Mouse (Mus musculus) embryonic facial prominence, embryonic 13.5 days (tissue): ENCODE measurements around the gene Lin9. TPM values are rescaled to one million over a fixed set of nuclear protein-coding genes. Genes with fewer than 3 reads are reported as not detected.
A peak's percentile ranks its signal among the peaks of the same experiment; 100 is the strongest.
"Not testable (repeated sequence)": the region's sequence is repeated elsewhere in the genome, so short reads cannot be mapped to it uniquely, and the experiment has no call there.

ENCODE experiments used
- ATAC-seq: fragments of 200-750 bp; cut with Nextera tagmentation; 2 replicates; pipeline ENCODE4 v1.8.0; 2017; ENCODE audit warnings: low read depth; ENCODE audit not compliant: insufficient number of reproducible peaks, insufficient read depth, low FRiP score, low TSS enrichment
- H3K27ac ChIP-seq: fragments of 300-500 bp; sonication (generic); 2 replicates; pipeline ENCODE4 v1.5.1; 2015; ENCODE audit warnings: moderate library complexity, mild to moderate bottlenecking, inconsistent platforms
- H3K27me3 ChIP-seq: fragments of 300-500 bp; sonication (generic); 2 replicates; pipeline ENCODE4 v1.6.1; 2015; ENCODE audit warnings: mild to moderate bottlenecking, inconsistent platforms
- H3K36me3 ChIP-seq: fragments of 300-500 bp; sonication (generic); 2 replicates; pipeline ENCODE4 v1.6.1; 2015; ENCODE audit warnings: mild to moderate bottlenecking, inconsistent platforms
- H3K4me1 ChIP-seq: fragments of 300-500 bp; sonication (generic); 2 replicates; pipeline ENCODE4 v1.6.1; 2015; ENCODE audit warnings: inconsistent platforms
- H3K4me2 ChIP-seq: fragments of 300-500 bp; sonication (generic); 2 replicates; pipeline ENCODE4 v1.6.1; 2015; ENCODE audit warnings: moderate library complexity, mild to moderate bottlenecking, inconsistent platforms
- H3K4me3 ChIP-seq: fragments of 300-500 bp; sonication (generic); 2 replicates; pipeline ENCODE4 v1.5.1; 2015; ENCODE audit warnings: mild to moderate bottlenecking, inconsistent platforms
- H3K9ac ChIP-seq: fragments of 300-500 bp; sonication (generic); 2 replicates; pipeline ENCODE4 v1.6.1; 2015; ENCODE audit warnings: mild to moderate bottlenecking, inconsistent platforms
- H3K9me3 ChIP-seq: fragments of 300-500 bp; sonication (generic); 2 replicates; pipeline ENCODE4 v1.6.1; 2016; ENCODE audit warnings: inconsistent platforms
- WGBS: fragments of 180-500 bp; shearing (Covaris S2); methylation state at CpG from one replicate; pipeline ENCODE4 v1.1.7; 2015; ENCODE audit warnings: mixed read lengths; 5-methylcytosine and 5-hydroxymethylcytosine counted together
- polyA plus RNA-seq: library from polyadenylated mRNA; unstranded; fragments of >200 nt; fragmentation: Nextera tagmentation; extraction: Ambion mirVana; gene quantifications from 2 replicates; pipeline ENCODE4 v1.2.1, GENCODE M21; 2015

The Lin9 gene
- polyA plus RNA-seq = 20.5 and 22.9 TPM in 2 replicates

DNA sequence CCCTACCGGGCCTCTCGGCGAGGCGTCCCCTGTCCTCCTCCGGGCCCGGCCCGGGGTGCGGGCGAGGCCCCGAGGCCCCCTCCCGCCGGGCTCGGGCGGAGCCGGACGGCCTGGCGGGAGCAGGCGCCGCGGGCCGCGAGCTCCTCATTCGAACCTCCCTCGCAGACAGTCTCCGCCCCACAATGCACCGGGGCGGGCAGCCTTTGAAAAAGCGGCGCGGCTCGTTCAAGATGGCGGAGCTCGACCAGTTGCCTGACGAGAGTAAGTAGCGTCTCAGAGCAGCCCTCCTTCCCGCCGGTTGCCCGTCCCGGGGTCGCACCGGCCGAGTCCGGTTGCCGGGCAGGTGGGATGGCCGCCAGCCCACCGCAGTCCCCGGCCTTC, at the start of gene Lin9:
TSS of gene Lin9 (plus strand) at position 14 of the 381 bp plus-strand sequence.
- H3K9ac ChIP-seq = peak within 1 kb of the TSS; percentile 95
- under 1% methylated on average over 47 of the region's 47 CpGs for WGBS

DNA sequence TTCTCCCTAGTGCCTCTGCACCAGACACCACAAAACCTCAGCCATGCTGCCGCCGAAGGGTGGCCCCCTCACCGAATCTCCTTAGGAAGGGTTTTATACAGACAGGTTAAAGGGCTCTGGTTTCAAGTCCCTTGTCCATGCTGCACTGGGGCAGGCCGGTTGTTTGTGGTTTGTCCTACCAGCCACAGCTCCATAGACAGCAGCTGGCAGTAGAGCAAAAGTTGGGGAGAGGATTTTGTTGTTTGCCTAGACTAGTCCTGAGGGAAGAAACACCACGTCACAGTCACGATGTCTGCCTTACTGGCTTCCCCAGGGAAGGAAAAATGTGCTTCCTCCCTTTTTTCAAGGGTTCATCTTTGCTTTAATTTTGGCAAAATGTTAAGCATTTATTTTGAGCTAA, 40.4 kb upstream of the Lin9 start:
- Histone ChIP-seq H3K9me3 (no peaks in the 10 kb centered on the region), H3K4me2 (no peak overlapping the region), H3K27me3 (no peaks in the 10 kb centered on the region), H3K36me3 (peaks cover 92% of the 10 kb centered on the region), H3K27ac (no peak overlapping the region), H3K9ac (no peak overlapping the region), H3K4me3 (no peak overlapping the region), H3K4me1 (no peaks in the 10 kb centered on the region)
- WGBS = 84% methylated on average over 6 of the region's 6 CpGs
- no peak for ATAC-seq

More for the DNA sequence above, at the start of gene Lin9:
- H3K27me3 ChIP-seq = no peaks in the 10 kb centered on the region
- peaks cover 7% of the 10 kb centered on the region for H3K36me3 ChIP-seq
- H3K4me3 ChIP-seq = peak within 1 kb of the TSS; percentile 97
- H3K4me2 ChIP-seq = peak within 1 kb of the TSS; percentile 80
- peak; percentile 79 for ATAC-seq
- no peaks in the 10 kb centered on the region for H3K9me3 ChIP-seq
- H3K4me1 ChIP-seq = peaks cover 31% of the 10 kb centered on the region
- peak within 1 kb of the TSS; percentile 95 for H3K27ac ChIP-seq

DNA sequence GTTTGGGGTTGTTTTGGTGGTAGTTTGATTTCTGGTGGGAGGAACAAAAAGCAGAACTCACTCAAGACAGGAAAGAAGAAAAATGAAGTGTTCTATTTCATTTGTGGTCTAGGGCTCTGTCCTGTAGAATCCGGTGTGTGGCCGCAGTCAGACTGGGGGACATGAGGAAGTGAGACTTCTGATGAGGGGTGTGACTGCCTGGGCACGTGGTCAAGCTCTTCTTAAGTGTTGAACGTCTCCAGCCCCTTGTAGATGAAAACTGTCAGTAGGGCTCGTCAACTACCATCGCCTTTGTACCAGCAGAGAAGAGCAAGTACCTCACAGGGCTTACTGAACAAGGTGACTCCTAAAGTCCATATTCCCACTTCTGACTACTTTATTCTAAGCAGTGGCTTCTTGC, 39.1 kb upstream of the Lin9 start:
- WGBS = 87% methylated on average over 6 of the region's 6 CpGs
- peaks cover 80% of the 10 kb centered on the region for H3K36me3 ChIP-seq
- no peak for ATAC-seq
- H3K4me2 ChIP-seq = no peak overlapping the region
- no peaks in the 10 kb centered on the region for H3K27me3 ChIP-seq
- no peaks in the 10 kb centered on the region for H3K9me3 ChIP-seq
- H3K4me3 ChIP-seq = no peak overlapping the region
- no peak overlapping the region for H3K9ac ChIP-seq
- H3K4me1 ChIP-seq = no peaks in the 10 kb centered on the region
- H3K27ac ChIP-seq = no peak overlapping the region

DNA sequence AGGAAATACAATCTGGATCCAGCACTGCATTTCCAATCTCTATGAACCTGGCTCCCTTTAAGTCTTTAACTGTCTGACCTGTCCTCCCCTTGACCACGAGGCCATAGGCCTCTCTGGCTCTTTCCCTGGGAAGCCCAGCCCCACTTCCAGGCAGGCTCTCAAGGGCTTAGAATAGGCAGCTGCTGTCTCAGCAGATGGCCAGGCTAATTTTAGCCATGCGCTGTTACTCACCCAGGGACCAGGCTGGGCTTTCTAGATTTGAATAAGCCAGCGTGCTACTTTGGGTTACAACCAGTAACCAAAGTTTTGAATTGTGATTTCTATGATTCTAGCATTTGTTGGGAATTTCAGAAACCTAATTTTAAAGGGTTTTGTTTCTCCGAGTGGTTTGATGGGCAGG, 36.4 kb upstream of the Lin9 start:
- no peaks in the 10 kb centered on the region for H3K9me3 ChIP-seq
- H3K4me2 ChIP-seq = no peak overlapping the region
- no peaks in the 10 kb centered on the region for H3K27me3 ChIP-seq
- peaks cover 52% of the 10 kb centered on the region for H3K36me3 ChIP-seq
- no peak overlapping the region for H3K4me3 ChIP-seq
- no peak for ATAC-seq
- H3K27ac ChIP-seq = no peak overlapping the region
- no peak overlapping the region for H3K9ac ChIP-seq
- WGBS = 76% methylated on average over 4 of the region's 4 CpGs
- no peaks in the 10 kb centered on the region for H3K4me1 ChIP-seq

DNA sequence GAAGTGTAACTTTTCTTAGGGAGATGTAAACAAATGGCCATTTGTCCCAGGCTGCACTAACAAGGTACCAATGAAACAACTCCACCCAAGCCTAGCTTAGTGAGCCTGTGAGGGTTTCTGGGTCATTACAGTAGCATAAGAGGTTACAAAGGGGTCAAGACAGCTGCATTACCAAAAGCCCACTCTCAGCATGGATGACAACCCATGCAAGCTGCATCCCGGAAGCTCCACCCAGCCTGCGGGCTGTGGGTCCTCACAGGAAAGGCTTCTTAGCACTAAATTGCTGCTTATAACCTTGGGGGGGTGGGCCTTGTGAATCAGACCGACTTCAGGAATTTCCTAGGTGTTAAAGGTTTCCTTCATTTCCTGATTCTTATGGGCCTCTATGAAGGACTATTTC, 34.8 kb upstream of the Lin9 start:
- H3K4me3 ChIP-seq = no peak overlapping the region
- H3K27ac ChIP-seq = no peak overlapping the region
- WGBS = 75% methylated on average over 3 of the region's 3 CpGs
- H3K27me3 ChIP-seq = no peaks in the 10 kb centered on the region
- no peaks in the 10 kb centered on the region for H3K4me1 ChIP-seq
- H3K9me3 ChIP-seq = no peaks in the 10 kb centered on the region
- H3K9ac ChIP-seq = no peak overlapping the region
- no peak overlapping the region for H3K4me2 ChIP-seq
- no peak for ATAC-seq
- peaks cover 38% of the 10 kb centered on the region for H3K36me3 ChIP-seq

DNA sequence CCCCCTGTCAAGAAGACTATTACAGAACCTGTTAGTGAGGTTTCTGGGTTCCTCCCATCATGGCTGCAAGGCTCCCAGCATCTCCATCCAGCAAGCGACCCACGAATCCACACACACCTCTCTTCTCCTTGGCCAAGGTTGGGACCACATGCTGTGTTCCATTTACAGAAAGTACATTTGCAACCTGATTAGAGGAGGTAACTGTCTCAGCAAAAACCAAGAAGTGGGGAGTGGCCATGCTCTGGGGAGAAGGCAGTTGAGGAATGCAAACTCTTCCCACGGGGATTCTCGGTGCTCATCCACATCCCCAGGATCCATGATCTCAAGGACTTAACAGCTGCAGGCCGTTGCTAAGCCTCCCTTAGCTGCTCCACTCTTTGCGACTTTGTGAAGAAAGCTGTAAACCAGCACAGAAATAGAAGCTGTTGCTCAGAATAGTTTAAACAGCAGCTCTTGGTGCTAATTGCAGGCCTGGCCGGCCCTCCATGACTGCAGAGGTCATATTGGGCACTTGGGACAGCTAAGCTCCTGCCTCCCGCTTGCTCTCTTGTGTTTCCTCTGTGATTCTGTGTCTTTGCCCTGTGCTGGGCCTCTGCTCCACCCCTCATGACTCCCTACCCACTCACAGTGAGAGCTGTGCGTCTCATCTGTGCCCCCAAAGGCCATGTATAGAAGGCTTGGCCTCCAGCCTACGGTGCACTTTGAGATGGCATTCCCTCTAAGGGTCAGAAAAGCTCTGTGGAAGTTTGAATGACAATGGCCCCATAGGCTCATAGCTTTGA, 34.0 kb upstream of the Lin9 start:
- peaks cover 3% of the 10 kb centered on the region; the same call in 1 of the 2 replicates for H3K9me3 ChIP-seq
- ATAC-seq = no peak
- H3K27me3 ChIP-seq = no peaks in the 10 kb centered on the region
- H3K9ac ChIP-seq = no peak overlapping the region
- H3K4me1 ChIP-seq = no peaks in the 10 kb centered on the region
- H3K4me3 ChIP-seq = no peak overlapping the region
- H3K36me3 ChIP-seq = peaks cover 29% of the 10 kb centered on the region
- no peak overlapping the region for H3K4me2 ChIP-seq
- 79% methylated on average over 10 of the region's 10 CpGs for WGBS
- no peak overlapping the region for H3K27ac ChIP-seq

DNA sequence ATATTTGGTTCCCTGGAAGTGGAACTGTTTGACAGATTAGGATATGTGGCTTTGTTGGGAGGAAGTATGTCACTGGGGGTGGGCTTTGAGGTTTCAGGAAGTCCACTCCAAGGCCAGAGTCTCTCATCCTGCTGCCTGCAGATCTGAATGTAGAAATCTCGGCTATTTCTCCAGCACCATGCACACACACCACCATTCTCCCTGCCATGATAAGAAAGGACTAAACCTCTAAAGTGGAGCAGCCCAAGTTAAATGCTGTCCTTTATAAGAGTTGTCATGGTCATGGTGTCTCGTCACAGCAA, 33.4 kb upstream of the Lin9 start:
- peaks cover 24% of the 10 kb centered on the region for H3K36me3 ChIP-seq
- no peak overlapping the region for H3K4me3 ChIP-seq
- H3K27me3 ChIP-seq = no peaks in the 10 kb centered on the region
- no peaks in the 10 kb centered on the region for H3K4me1 ChIP-seq
- H3K9ac ChIP-seq = no peak overlapping the region
- H3K4me2 ChIP-seq = no peak overlapping the region
- no peak overlapping the region for H3K27ac ChIP-seq
- WGBS = 92% methylated on average over 2 of the region's 2 CpGs
- no peak for ATAC-seq
- peaks cover 3% of the 10 kb centered on the region; the same call in 1 of the 2 replicates for H3K9me3 ChIP-seq

DNA sequence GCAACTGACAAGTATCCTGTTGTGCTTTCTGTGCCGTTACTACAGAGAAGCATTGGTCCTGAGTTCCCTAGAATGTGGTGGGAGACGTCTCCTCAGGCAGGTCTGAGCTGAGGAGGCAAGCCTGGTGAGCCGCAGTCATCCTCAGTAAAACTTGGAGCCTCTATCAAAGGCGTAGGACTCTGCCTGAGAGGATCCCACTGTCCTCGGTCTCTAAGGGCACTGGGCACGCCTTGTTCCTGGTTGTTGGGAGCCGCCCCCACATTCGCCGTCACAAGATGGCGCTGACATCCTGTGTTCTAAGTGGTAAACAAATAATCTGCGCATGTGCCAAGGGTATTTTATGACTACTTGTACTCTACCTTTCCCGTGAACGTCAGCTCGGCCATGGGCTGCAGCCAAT, 29.1 kb upstream of the Lin9 start:
- not testable (repeated sequence) for H3K27me3 ChIP-seq, H3K9ac ChIP-seq, H3K4me1 ChIP-seq, H3K27ac ChIP-seq, H3K9me3 ChIP-seq, H3K4me3 ChIP-seq, H3K36me3 ChIP-seq, ATAC-seq, H3K4me2 ChIP-seq
- WGBS = 94% methylated on average over 11 of the region's 14 CpGs

DNA sequence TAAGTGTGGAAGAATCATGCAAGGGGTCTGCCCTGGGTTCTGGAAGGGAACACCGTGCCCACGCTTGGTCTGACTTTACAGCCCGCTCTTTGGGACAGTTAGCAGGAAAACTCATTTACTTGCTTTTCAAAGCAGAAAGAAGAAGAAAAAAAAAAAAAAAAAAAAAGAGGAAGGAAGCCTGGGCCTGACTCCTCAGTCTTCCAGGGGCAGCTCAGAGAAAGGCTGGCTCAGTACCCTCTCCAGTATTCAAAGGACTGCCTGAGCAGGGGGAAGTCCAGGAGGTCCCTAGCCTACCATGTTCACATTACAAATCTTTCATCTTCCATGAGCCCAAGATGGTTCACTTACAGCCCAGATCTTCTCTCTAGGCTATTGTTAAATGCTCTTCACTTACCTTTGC, 24.2 kb upstream of the Lin9 start:
- Histone ChIP-seq H3K27ac (no peak overlapping the region), H3K4me2 (no peak overlapping the region), H3K4me3 (no peak overlapping the region), H3K4me1 (no peaks in the 10 kb centered on the region), H3K9me3 (peaks cover 2% of the 10 kb centered on the region; the same call in 1 of the 2 replicates), H3K9ac (no peak overlapping the region), H3K36me3 (no peaks in the 10 kb centered on the region), H3K27me3 (no peaks in the 10 kb centered on the region)
- ATAC-seq = no peak
- WGBS = 93% methylated on average over 3 of the region's 3 CpGs

DNA sequence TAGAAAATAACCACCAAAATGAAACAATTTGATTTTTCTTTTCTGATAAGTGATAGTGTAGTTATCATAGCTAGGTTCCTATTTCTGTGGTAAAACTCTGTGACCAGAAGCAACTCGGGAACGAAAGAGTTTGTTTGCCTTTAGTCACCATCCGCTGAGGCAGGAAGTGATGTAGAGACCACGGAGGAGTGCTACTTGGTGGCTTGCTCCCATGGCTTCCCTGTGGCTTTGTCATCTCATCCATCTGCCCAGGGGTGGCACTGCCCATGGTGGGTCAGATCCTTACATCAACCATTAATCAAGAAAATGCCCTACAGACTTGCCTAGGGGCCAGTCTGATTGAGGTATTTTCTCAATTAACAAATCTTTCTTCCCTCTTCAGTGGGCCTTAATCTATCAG, 18.6 kb upstream of the Lin9 start:
- H3K9ac ChIP-seq = no peak overlapping the region
- H3K9me3 ChIP-seq = 0 out of 2 replicates have a peak, but pooled peaks cover 3% of the 10 kb centered on the region
- no peaks in the 10 kb centered on the region for H3K36me3 ChIP-seq
- H3K4me1 ChIP-seq = no peaks in the 10 kb centered on the region
- ATAC-seq = no peak
- no peak overlapping the region for H3K27ac ChIP-seq
- H3K27me3 ChIP-seq = no peaks in the 10 kb centered on the region
- 85% methylated on average over 4 of the region's 4 CpGs for WGBS
- no peak overlapping the region for H3K4me2 ChIP-seq
- H3K4me3 ChIP-seq = no peak overlapping the region

DNA sequence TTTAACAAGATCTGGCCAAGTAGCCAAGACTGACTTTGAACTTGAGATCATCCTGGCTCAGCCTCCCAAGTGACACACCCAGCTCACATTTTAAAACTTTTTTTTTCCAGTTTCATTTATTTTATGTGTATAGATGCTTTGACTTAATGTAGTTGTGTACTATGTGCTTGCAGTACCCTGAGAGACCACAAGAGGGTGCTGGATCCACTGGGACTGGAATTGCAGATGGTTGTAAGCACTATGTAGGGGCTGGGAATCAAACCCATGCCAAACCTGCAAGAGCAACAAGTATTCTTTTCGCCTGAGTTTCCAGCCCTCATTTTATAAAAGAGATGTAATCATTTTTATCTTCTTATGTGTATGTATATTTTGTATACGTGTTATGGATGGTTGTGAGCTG, 17.0 kb upstream of the Lin9 start:
- H3K9me3 ChIP-seq = 0 out of 2 replicates have a peak, but pooled peaks cover 3% of the 10 kb centered on the region
- ATAC-seq = no peak
- H3K27me3 ChIP-seq = no peaks in the 10 kb centered on the region
- no peak overlapping the region for H3K9ac ChIP-seq
- no peak overlapping the region for H3K4me2 ChIP-seq
- H3K4me3 ChIP-seq = no peak overlapping the region
- 90% methylated on average over 2 of the region's 2 CpGs for WGBS
- H3K4me1 ChIP-seq = no peaks in the 10 kb centered on the region
- no peak overlapping the region for H3K27ac ChIP-seq
- no peaks in the 10 kb centered on the region for H3K36me3 ChIP-seq

DNA sequence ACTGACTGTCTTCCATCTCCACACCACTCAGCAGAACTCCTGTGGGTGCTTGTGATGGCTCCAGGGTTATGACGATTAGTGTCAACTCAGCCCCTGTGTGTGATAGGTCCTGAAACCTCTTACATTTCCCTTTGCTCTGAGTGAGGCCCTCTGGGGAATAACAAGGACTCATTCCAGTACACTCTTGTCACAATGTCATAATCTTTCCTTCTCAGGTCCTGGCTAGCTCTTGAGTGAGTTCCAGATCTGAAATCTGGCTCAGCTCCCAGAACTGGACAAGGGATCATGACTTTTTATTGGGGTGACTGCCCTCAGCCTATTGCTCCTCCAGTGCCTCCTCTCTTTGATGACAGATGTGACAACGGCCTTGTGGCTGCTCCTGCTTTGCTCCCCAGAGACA, 14.8 kb upstream of the Lin9 start:
- H3K9me3 ChIP-seq = 0 out of 2 replicates have a peak, but pooled peaks cover 3% of the 10 kb centered on the region
- no peak overlapping the region for H3K4me3 ChIP-seq
- WGBS = 77% methylated on average over 2 of the region's 2 CpGs
- H3K27me3 ChIP-seq = no peaks in the 10 kb centered on the region
- H3K9ac ChIP-seq = no peak overlapping the region
- H3K36me3 ChIP-seq = no peaks in the 10 kb centered on the region
- ATAC-seq = no peak
- H3K4me2 ChIP-seq = no peak overlapping the region
- H3K4me1 ChIP-seq = no peaks in the 10 kb centered on the region
- no peak overlapping the region for H3K27ac ChIP-seq
